Mouse (Mus musculus) kidney, adult 8-10 months (tissue): ENCODE results near the gene Mettl7b.
"Not testable (repeated sequence)": the region's sequence is repeated elsewhere in the genome, so short reads cannot be mapped to it uniquely, and the experiment has no call there.

Source experiments
- DNase-seq, 2 experiments: peaks; one replicate each; pipeline ENCODE4 v3.0.0; 2022

Gene Mettl7b

GRCm38 (mm10) chr10:128960590-128961584 lies at the start of gene Mettl7b:
Gene Mettl7b (minus strand): TSS chr10:128960988.
- peak; percentile 80 to 82 for DNase-seq

- no peak for DNase-seq
These were observed 49.6 kb upstream of the Mettl7b start, which contains the start of gene Olfr763 for GRCm38 (mm10) chr10:129010288-129010841. Gene Olfr763 (plus strand): TSS chr10:129010791.

- DNase-seq = no peak
These were observed 43.5 kb upstream of the Mettl7b start for GRCm38 (mm10) chr10:129004032-129004920.

- no peak for DNase-seq
These were observed 35.8 kb upstream of the Mettl7b start for GRCm38 (mm10) chr10:128996523-128997040.

GRCm38 (mm10) chr10:128995796-128996195 lies 35.0 kb upstream of the Mettl7b start:
- DNase-seq = no peak

GRCm38 (mm10) chr10:128990994-128991393 lies 30.2 kb upstream of the Mettl7b start:
- no peak for DNase-seq

GRCm38 (mm10) chr10:128990129-128990850 lies 29.5 kb upstream of the Mettl7b start:
- DNase-seq = not testable (repeated sequence)

- DNase-seq = not testable (repeated sequence)
These were observed 28.3 kb upstream of the Mettl7b start, which contains the start of gene Olfr9 for GRCm38 (mm10) chr10:128989131-128989530. Gene Olfr9 (plus strand): TSS chr10:128989431.

- DNase-seq = peak in 1 of 2 experiments; percentile 28
These were observed 20.0 kb upstream of the Mettl7b start for GRCm38 (mm10) chr10:128980644-128981365.

GRCm38 (mm10) chr10:128977522-128978114 lies 16.8 kb upstream of the Mettl7b start:
- peak; percentile 48 to 52 for DNase-seq

- DNase-seq = no peak
These were observed 15.6 kb upstream of the Mettl7b start for GRCm38 (mm10) chr10:128976395-128976794.

- DNase-seq = no peak
These were observed 12.1 kb upstream of the Mettl7b start for GRCm38 (mm10) chr10:128972841-128973240.

GRCm38 (mm10) chr10:128970740-128971250 lies 10.0 kb upstream of the Mettl7b start:
- no peak for DNase-seq

GRCm38 (mm10) chr10:128968341-128968749 lies 7.6 kb upstream of the Mettl7b start:
- DNase-seq = no peak

GRCm38 (mm10) chr10:128965871-128966270 lies 5.1 kb upstream of the Mettl7b start:
- DNase-seq = no peak

- DNase-seq = peak; percentile 73 to 86
These were observed 4.2 kb upstream of the Mettl7b start for GRCm38 (mm10) chr10:128964961-128965360.

GRCm38 (mm10) chr10:128960142-128960541 lies 646 bp downstream of the Mettl7b start:
- DNase-seq = no peak

- DNase-seq = peak in 1 of 2 experiments; percentile 40
These were observed 2.4 kb downstream of the Mettl7b start for GRCm38 (mm10) chr10:128958340-128958739.

GRCm38 (mm10) chr10:128950208-128950887 lies 10.4 kb downstream of the Mettl7b start:
- no peak for DNase-seq

- DNase-seq = no peak
These were observed 13.3 kb downstream of the Mettl7b start for GRCm38 (mm10) chr10:128947496-128947895.
